Mouse (Mus musculus) macrophage (primary cell): ENCODE results near the gene Mcu. TPM values are rescaled to one million over a fixed set of nuclear protein-coding genes. Genes with fewer than 3 reads are reported as not detected.

Experiments
- H3K27ac ChIP-seq: fragments of 350-480 bp; formaldehyde crosslinking; 2 replicates; pipeline ENCODE4 v1.9.0; 2021
- H3K36me3 ChIP-seq: fragments of 350-480 bp; formaldehyde crosslinking; 2 replicates; pipeline ENCODE4 v1.9.0; 2021; ENCODE audit errors: inconsistent target
- H3K4me3 ChIP-seq: fragments of 350-480 bp; formaldehyde crosslinking; 2 replicates; pipeline ENCODE4 v1.9.0; 2021; ENCODE audit errors: inconsistent target
- H3K79me2 ChIP-seq: fragments of 350-480 bp; formaldehyde crosslinking; 2 replicates; pipeline ENCODE4 v1.9.0; 2021; ENCODE audit errors: inconsistent target
- WGBS: methylation state at CpG from one replicate; pipeline ENCODE4 v1.1.7; 2026; ENCODE audit warnings: inconsistent platforms; ENCODE audit not compliant: missing documents; 5-methylcytosine and 5-hydroxymethylcytosine counted together
- polyA plus RNA-seq: library from polyadenylated mRNA; stranded (reverse); fragments of 250-400 nt; gene quantifications from 3 replicates; pipeline ENCODE4 v1.2.4, GENCODE M21; 2018; ENCODE audit warnings: inconsistent platforms

Gene Mcu
- polyA plus RNA-seq, 1 experiment from 2014 or later = 7.3 TPM

- no peaks in the 10 kb centered on the region for H3K36me3 ChIP-seq
- WGBS = 98% methylated on average over 7 of the region's 7 CpGs
- no peaks in the 10 kb centered on the region for H3K79me2 ChIP-seq
- H3K27ac ChIP-seq = no peak overlapping the region
- no peak overlapping the region for H3K4me3 ChIP-seq
These were observed 71.3 kb downstream of the Mcu start for GRCm38 (mm10) chr10:59545169-59545568.

GRCm38 (mm10) chr10:59543351-59543750, 73.1 kb downstream of the Mcu start:
- H3K79me2 ChIP-seq = no peaks in the 10 kb centered on the region
- H3K4me3 ChIP-seq = no peak overlapping the region
- WGBS = 63% methylated on average over 9 of the region's 9 CpGs
- no peaks in the 10 kb centered on the region for H3K36me3 ChIP-seq
- H3K27ac ChIP-seq = no peak overlapping the region

- H3K4me3 ChIP-seq = no peak overlapping the region
- H3K36me3 ChIP-seq = no peaks in the 10 kb centered on the region
- WGBS = 92% methylated on average over 11 of the region's 11 CpGs
- no peaks in the 10 kb centered on the region for H3K79me2 ChIP-seq
- H3K27ac ChIP-seq = no peak overlapping the region
These were observed 75.0 kb downstream of the Mcu start for GRCm38 (mm10) chr10:59541466-59541865.

- 93% methylated on average over 3 of the region's 3 CpGs for WGBS
- Histone ChIP-seq H3K4me3 (no peak overlapping the region), H3K27ac (no peak overlapping the region), H3K36me3 (no peaks in the 10 kb centered on the region), H3K79me2 (no peaks in the 10 kb centered on the region)
These were observed 75.9 kb downstream of the Mcu start for GRCm38 (mm10) chr10:59540596-59540995.

- H3K36me3 ChIP-seq = no peaks in the 10 kb centered on the region
- 90% methylated on average over 3 of the region's 3 CpGs for WGBS
- no peak overlapping the region for H3K4me3 ChIP-seq
- H3K27ac ChIP-seq = no peak overlapping the region
- no peaks in the 10 kb centered on the region for H3K79me2 ChIP-seq
These were observed 76.4 kb downstream of the Mcu start for GRCm38 (mm10) chr10:59540081-59540480.

- 56% methylated on average over 12 of the region's 12 CpGs for WGBS
- Histone ChIP-seq H3K36me3 (no peaks in the 10 kb centered on the region), H3K27ac (no peak overlapping the region), H3K4me3 (no peak overlapping the region), H3K79me2 (no peaks in the 10 kb centered on the region)
These were observed 77.0 kb downstream of the Mcu start for GRCm38 (mm10) chr10:59539533-59539875.

GRCm38 (mm10) chr10:59538767-59539532, 77.5 kb downstream of the Mcu start:
- Histone ChIP-seq H3K79me2 (no peaks in the 10 kb centered on the region), H3K36me3 (no peaks in the 10 kb centered on the region), H3K27ac (no peak overlapping the region), H3K4me3 (no peak overlapping the region)
- WGBS = 57% methylated on average over 17 of the region's 17 CpGs

GRCm38 (mm10) chr10:59538063-59538462, 78.4 kb downstream of the Mcu start:
- H3K79me2 ChIP-seq = no peaks in the 10 kb centered on the region
- no peak overlapping the region for H3K27ac ChIP-seq
- H3K36me3 ChIP-seq = no peaks in the 10 kb centered on the region
- no peak overlapping the region for H3K4me3 ChIP-seq
- 96% methylated on average over 6 of the region's 6 CpGs for WGBS

GRCm38 (mm10) chr10:59537579-59537978, 78.9 kb downstream of the Mcu start:
- Histone ChIP-seq H3K36me3 (no peaks in the 10 kb centered on the region), H3K4me3 (no peak overlapping the region), H3K79me2 (no peaks in the 10 kb centered on the region), H3K27ac (no peak overlapping the region)
- 98% methylated on average over 4 of the region's 6 CpGs for WGBS

GRCm38 (mm10) chr10:59532256-59532655, 84.2 kb downstream of the Mcu start:
- H3K36me3 ChIP-seq = no peaks in the 10 kb centered on the region
- WGBS = 98% methylated on average over 6 of the region's 6 CpGs
- H3K4me3 ChIP-seq = no peak overlapping the region
- no peak overlapping the region for H3K27ac ChIP-seq
- H3K79me2 ChIP-seq = no peaks in the 10 kb centered on the region

GRCm38 (mm10) chr10:59527819-59528218, 88.7 kb downstream of the Mcu start:
- no peak overlapping the region for H3K4me3 ChIP-seq
- H3K27ac ChIP-seq = no peak overlapping the region
- H3K79me2 ChIP-seq = no peaks in the 10 kb centered on the region
- H3K36me3 ChIP-seq = no peaks in the 10 kb centered on the region
- 91% methylated on average over 5 of the region's 5 CpGs for WGBS

GRCm38 (mm10) chr10:59527311-59527710, 89.2 kb downstream of the Mcu start:
- Histone ChIP-seq H3K27ac (no peak overlapping the region), H3K4me3 (no peak overlapping the region), H3K36me3 (no peaks in the 10 kb centered on the region), H3K79me2 (no peaks in the 10 kb centered on the region)
- 94% methylated on average over 11 of the region's 11 CpGs for WGBS

- Histone ChIP-seq H3K27ac (no peak overlapping the region), H3K79me2 (no peaks in the 10 kb centered on the region), H3K36me3 (no peaks in the 10 kb centered on the region), H3K4me3 (no peak overlapping the region)
- 90% methylated on average over 5 of the region's 5 CpGs for WGBS
These were observed 91.8 kb downstream of the Mcu start for GRCm38 (mm10) chr10:59524675-59525074.

- no peak overlapping the region for H3K4me3 ChIP-seq
- H3K27ac ChIP-seq = no peak overlapping the region
- no peaks in the 10 kb centered on the region for H3K79me2 ChIP-seq
- H3K36me3 ChIP-seq = no peaks in the 10 kb centered on the region
- 92% methylated on average over 8 of the region's 8 CpGs for WGBS
These were observed 92.6 kb downstream of the Mcu start for GRCm38 (mm10) chr10:59523826-59524331.

- H3K36me3 ChIP-seq = no peaks in the 10 kb centered on the region
- no peak overlapping the region for H3K4me3 ChIP-seq
- WGBS = 97% methylated on average over 2 of the region's 2 CpGs
- no peaks in the 10 kb centered on the region for H3K79me2 ChIP-seq
- H3K27ac ChIP-seq = no peak overlapping the region
These were observed 95.8 kb downstream of the Mcu start for GRCm38 (mm10) chr10:59520701-59521100.

GRCm38 (mm10) chr10:59519411-59519810, 97.1 kb downstream of the Mcu start:
- H3K4me3 ChIP-seq = no peak overlapping the region
- 84% methylated on average over 3 of the region's 3 CpGs for WGBS

More at GRCm38 (mm10) chr10:59519411-59519810, 97.1 kb downstream of the Mcu start:
- no peak overlapping the region for H3K27ac ChIP-seq
- H3K79me2 ChIP-seq = no peaks in the 10 kb centered on the region
- no peaks in the 10 kb centered on the region for H3K36me3 ChIP-seq
